Mouse (Mus musculus) bone marrow macrophage, adult 2 months (primary cell): ENCODE measurements around the gene Prkcg. TPM values are rescaled to one million over a fixed set of nuclear protein-coding genes. Genes with fewer than 3 reads are reported as not detected.
"Not testable (repeated sequence)": the region's sequence is repeated elsewhere in the genome, so short reads cannot be mapped to it uniquely, and the experiment has no call there.

Experiments
- H3K27ac ChIP-seq: 2 replicates; pipeline ENCODE4 v1.5.1; 2012; ENCODE audit warnings: low read depth, low read length; ENCODE audit not compliant: insufficient read depth
- H3K4me1 ChIP-seq: 2 replicates; pipeline ENCODE4 v1.6.1; 2012; ENCODE audit warnings: low read length; ENCODE audit not compliant: control insufficient read depth, insufficient read depth
- H3K4me3 ChIP-seq: 2 replicates; pipeline ENCODE4 v1.5.1; 2012; ENCODE audit warnings: mild to moderate bottlenecking, low read length, moderate library complexity; ENCODE audit not compliant: insufficient read depth
- CTCF ChIP-seq: IDR thresholded peaks from 2 replicates; pipeline ENCODE4 v1.5.1; 2012; ENCODE audit warnings: low read depth, mild to moderate bottlenecking, low read length, moderate library complexity
- POLR2A ChIP-seq: IDR thresholded peaks from 2 replicates; pipeline ENCODE4 v1.6.1; 2012; ENCODE audit warnings: mild to moderate bottlenecking, low read depth, low read length, borderline replicate concordance
- polyA plus RNA-seq: library from polyadenylated mRNA; stranded (reverse); fragments of >200 nt; gene quantifications from 2 replicates; pipeline ENCODE4 v1.2.4, GENCODE M21; 2012; ENCODE audit not compliant: missing spikeins, insufficient read depth, insufficient read length

Gene Prkcg
- polyA plus RNA-seq, 1 experiment = 1.6 TPM

- TF ChIP-seq POLR2A (no peak), CTCF (no peak)
- Histone ChIP-seq H3K27ac (no peak overlapping the region), H3K4me1 (peaks cover 33% of the 10 kb centered on the region), H3K4me3 (no peak overlapping the region)
Observed at GRCm38 (mm10) chr7:3287186-3287585, 1.8 kb upstream of the Prkcg start.

DNA sequence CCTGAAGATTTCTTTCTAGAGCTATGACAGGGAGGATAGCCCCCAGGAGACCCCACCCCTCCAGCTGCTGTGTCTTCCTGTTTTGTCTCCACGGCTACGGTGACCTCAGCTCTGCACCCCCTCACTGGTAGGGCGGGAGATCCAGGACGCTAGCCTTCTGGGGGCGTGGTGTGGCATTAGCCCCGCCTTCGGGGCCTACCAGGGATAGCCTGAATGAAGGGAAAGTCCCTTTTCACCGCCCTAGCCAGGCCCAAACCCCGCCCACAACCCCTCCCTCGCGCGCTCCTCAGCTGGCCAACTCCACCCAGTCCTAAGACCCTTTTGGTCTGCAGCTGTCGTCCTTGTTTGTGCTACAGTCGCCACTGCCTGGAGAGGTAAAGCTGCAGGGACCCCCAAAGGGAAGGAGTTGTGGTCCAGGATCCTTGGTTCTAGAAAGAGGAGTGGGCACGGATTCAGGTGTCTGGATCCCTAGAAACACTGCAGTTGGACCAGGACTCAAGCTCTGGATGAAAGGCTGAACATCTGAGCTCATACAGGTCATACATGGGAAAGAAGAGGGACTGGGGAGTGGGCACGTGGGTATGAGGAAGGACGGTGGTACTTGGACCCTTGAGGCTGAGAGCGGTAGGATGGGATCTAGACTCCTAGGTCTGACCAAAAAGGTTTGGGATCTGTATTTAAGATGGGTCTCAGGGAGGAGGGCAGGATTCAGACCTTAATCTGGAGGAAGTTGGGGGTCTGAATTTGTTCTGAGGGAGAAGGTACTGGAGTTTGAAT lies 1.5 kb downstream of the Prkcg start:
- TF ChIP-seq CTCF (no peak), POLR2A (no peak)
- H3K27ac ChIP-seq = peak overlapping the region; percentile 26
- peaks cover 46% of the 10 kb centered on the region for H3K4me1 ChIP-seq
- peak overlapping the region; percentile 63 for H3K4me3 ChIP-seq

DNA sequence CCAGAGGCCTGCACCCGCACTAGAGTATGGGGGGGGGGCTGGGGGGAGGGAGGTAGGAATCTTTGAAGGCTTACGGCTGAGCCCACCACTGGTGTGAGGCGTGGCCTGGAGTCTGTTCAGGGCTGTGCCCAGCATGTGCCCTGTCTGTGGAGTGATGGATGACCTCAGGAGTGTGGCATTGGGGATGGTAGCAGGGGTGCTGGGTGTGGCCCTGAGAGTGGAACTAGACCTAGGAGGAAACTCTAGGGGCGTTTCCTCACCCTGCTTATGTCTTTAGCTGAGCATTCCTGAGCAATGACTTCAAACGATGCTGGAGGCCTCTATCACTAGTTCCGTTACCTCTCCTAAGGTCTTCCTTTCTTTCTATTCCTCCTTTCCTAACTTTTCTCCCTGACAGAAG lies 2.2 kb downstream of the Prkcg start:
- TF ChIP-seq CTCF = no peak
- no peak overlapping the region for H3K27ac ChIP-seq
- peaks cover 47% of the 10 kb centered on the region for H3K4me1 ChIP-seq
- H3K4me3 ChIP-seq = peak overlapping the region; percentile 63; the same call in 1 of the 2 replicates

DNA sequence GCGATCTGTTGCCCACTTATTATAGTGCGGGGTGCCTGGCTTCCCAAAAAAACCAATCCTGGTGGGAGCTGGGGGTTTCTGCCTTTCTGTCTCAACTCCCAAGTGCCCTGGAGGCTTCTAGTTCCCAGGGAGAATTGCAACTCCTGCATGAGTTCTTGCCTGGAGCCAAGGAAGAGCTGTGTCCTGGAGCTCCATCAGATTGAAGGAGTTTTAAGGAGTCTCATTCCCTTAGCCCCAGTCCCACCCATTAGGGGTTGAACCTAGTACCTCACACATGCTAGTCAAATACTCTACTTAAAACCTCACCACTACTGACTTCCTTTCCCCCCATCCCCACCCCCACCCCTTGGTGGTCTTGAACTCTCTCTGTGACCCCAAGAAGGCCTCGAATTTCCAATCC lies 2.8 kb downstream of the Prkcg start:
- H3K4me1 ChIP-seq = peaks cover 47% of the 10 kb centered on the region
- H3K27ac ChIP-seq = no peak overlapping the region; the same call in 1 of the 2 replicates
- peak overlapping the region; percentile 7; the same call in 1 of the 2 replicates for H3K4me3 ChIP-seq
- TF ChIP-seq CTCF (no peak), POLR2A (no peak)

- H3K27ac ChIP-seq = not testable (repeated sequence)
- H3K4me1 ChIP-seq = peaks cover 47% of the 10 kb centered on the region
- peak overlapping the region; percentile 20; the same call in 1 of the 2 replicates for H3K4me3 ChIP-seq
Observed at GRCm38 (mm10) chr7:3292271-3292670, 3.3 kb downstream of the Prkcg start.

GRCm38 (mm10) chr7:3292791-3293190 lies 3.8 kb downstream of the Prkcg start:
- peak overlapping the region; percentile 87 for H3K4me3 ChIP-seq
- peaks cover 47% of the 10 kb centered on the region for H3K4me1 ChIP-seq
- TF ChIP-seq POLR2A = no peak
- TF ChIP-seq CTCF = no peak
- peak overlapping the region; percentile 62 for H3K27ac ChIP-seq

DNA sequence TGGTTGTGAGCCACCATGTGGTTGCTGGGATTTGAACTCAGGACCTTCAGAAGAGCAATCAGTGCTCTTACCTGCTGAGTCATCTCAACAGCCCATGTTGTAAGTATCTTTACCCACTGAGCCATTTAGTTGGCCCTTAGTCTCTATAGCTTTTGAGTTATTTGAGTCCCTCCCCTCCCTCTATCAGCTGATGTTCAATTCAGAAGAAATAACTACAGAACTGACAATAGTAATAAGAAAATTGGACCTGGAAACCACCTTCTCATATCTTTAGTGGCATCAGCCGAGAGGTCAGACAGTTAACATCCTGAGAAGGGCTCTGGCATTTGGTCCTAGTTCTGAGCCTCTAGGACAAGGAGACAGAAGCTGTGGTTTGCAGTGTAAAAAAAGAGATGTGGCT lies 5.8 kb downstream of the Prkcg start:
- TF ChIP-seq POLR2A = no peak
- TF ChIP-seq CTCF = no peak
- H3K4me3 ChIP-seq = no peak overlapping the region
- peaks cover 50% of the 10 kb centered on the region for H3K4me1 ChIP-seq
- peak overlapping the region; percentile 77 for H3K27ac ChIP-seq

DNA sequence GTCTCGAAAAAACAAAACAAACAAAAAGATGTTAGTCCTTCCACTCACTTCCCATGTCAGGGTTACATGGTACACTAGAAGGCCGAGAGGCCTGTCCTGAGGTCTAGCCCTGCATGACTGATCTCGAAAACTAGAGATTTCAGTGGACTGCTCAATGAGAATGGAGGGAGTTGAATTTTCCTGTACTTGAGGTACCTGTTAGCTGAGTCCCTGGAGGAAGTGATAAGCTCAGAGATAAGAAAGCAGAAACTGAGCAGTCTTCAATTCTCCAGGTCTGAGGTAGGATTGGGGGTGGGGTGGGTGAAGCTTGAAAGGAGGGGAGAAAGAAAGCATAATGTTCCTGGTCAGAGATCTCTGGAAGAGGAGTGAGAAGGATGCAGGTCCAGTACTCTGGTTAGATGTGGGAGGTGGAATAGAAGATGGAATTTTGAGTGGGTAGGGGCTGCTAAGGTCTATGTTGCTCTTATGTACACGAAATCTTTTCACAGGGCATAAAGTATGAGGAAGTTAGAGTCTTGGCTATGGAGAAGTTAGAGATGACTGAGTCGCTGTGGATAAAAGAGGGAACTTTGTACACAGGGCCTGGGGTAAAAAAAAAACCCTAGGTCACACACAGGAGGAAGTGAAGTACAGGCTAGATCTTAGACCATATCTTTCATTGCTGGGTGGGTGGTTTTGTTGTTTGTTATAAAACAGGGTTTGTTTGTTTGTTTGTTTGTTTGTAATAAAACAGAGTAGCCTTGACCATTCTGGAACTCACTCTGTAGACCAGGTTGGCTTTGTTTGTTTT lies 6.5 kb downstream of the Prkcg start:
- peaks cover 51% of the 10 kb centered on the region for H3K4me1 ChIP-seq
- no peak overlapping the region; the same call in 1 of the 2 replicates for H3K4me3 ChIP-seq
- no peak for TF ChIP-seq CTCF
- TF ChIP-seq POLR2A = no peak
- peak overlapping the region; percentile 77 for H3K27ac ChIP-seq

DNA sequence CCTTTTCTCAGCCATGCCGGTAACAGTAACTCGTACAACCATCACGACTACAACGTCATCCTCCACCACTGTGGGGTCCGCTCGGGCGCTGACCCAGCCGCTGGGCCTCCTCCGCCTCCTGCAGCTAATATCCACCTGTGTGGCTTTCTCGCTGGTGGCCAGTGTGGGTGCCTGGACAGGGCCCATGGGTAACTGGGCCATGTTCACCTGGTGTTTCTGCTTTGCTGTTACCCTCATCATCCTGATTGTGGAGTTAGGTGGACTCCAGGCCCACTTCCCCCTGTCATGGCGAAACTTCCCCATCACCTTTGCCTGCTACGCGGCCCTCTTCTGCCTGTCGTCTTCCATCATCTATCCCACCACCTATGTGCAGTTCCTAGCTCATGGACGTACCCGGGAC lies 7.7 kb downstream of the Prkcg start:
- no peak overlapping the region for H3K27ac ChIP-seq
- peaks cover 43% of the 10 kb centered on the region for H3K4me1 ChIP-seq
- TF ChIP-seq CTCF (no peak), POLR2A (no peak)
- H3K4me3 ChIP-seq = no peak overlapping the region

DNA sequence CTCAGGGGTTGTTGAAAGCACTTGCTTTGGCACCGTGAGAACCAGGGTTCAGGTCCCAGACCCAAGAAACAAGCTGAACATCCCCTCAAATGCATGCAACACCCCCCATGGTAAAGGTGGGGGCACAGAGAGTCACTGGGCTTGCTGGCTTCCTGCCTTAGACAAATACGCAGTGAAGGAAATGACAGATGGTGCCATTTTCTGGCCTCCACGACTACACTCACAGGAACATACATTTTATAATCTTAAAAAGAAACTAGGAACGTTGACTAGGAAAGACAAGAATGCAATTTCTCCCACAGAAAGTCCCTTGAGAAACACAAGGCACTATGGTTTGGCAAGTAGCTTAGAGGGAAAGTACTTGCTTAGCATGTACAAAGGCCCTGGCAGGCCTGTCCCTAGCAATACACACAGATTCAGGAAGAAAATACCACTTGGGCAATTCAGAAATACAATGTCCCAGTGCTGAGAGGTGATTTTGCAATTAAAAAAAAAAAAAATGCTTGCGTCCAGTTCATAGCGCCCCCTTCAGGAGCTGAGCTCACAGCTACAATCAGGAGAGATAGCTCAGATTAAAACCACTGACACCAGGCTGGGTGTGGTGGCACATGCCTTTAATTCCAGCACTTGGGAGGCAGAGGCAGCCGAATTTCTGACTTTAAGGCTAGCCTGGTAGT lies 11.1 kb downstream of the Prkcg start:
- Histone ChIP-seq H3K4me3 (no peak overlapping the region), H3K27ac (no peak overlapping the region), H3K4me1 (peaks cover 42% of the 10 kb centered on the region)
- TF ChIP-seq CTCF (no peak), POLR2A (no peak)
